Mouse (Mus musculus): ENCODE results near the gene Col15a1.

The Col15a1 gene

DNA sequence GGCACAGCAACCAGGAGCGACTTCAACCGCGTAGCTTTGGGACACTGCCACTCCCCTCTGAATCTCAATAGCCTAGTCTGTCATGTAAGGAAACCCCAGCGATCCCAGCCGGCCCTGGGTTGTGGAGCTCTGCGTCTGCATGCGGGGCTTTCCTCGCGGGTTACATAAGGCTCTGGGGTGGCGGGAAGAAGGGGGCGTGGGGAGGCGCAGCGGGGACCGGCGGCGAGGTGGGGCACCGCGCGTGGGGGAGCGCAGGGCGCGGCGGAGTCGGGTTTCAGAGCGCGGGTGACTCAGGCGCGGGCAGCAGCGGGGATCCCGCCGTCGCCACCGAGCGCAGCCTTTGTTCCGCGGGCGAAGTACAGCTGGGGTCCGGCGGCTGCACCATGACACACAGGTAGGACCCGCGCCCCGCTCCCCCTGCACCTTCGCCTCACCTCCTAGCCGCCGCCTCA lies at the start of gene Col15a1:
TSS of gene Col15a1 (plus strand) at position 193 of the 452 bp plus-strand sequence.
- CTCF ChIA-PET: no interaction called here

DNA sequence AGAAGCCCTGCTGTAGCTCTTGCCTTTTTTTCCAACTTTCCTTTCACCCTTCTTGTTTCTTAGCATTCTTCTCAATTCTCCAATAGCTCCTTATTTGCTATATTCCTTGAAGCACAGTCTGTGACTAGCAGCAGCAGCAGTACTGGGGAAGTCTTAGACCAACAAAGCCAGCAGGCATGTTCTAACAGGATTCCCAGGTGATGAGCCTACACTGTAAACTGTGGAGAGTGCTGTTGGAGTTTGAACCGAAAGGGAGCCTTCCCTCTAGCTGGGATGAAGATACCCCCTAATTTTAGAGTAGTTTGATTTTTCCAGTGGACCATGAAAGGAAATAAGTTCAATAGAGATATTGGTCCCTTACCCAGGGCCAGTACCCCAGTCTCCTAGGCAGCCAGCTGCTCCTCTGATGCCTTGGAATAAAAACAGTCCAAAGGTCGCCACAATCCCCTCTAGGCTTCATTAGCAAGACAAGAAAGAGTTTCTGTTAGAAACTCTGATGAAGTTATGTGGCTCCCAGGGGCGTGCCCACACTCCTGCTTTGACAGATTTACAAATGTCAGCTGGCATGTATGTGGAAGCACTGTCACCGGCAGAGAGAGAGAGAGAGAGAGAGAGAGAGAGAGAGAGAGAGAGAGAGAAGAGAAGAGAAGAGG lies 46.7 kb upstream of the Col15a1 start:
- CTCF ChIA-PET: no interaction called here

DNA sequence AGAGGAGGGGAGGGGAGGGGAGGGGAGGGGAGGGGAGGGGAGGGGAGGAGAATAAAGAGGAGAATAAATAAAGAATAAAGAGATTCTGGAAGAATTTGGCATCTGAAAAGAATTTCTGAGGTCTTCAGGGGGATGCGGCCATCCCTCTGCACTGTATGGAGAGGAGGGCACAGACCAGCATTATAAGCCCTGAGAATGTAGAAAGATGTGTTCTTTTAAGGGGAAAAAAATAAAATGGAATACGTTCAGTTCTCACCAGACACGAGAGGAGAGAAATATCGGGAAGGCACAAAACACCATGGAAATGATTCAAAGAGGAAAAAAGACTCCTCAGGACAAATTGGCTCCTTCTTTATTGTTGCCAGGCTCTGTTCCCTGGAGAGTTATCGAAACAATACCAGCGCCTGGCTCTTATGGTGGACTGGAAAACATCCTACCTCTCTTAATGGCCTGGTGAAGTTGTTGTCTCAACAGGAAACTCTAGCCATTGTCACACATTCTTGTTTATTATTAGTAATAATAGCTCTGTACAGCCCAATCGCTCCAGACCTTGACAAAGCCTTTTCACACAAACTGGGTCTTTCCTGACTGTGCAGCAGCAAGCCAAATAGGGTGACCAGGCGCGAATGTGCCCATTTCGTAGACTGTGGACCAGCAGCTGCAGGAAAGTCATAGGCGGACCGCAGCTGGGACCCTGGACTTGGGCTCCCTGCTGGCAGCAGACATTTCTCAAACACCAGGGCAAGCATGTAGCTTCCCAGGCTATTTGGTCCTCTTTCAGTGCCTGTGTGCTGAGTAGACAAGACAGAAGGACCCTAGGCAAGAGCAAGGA lies 46.0 kb upstream of the Col15a1 start:
- CTCF ChIA-PET: no interaction called here

DNA sequence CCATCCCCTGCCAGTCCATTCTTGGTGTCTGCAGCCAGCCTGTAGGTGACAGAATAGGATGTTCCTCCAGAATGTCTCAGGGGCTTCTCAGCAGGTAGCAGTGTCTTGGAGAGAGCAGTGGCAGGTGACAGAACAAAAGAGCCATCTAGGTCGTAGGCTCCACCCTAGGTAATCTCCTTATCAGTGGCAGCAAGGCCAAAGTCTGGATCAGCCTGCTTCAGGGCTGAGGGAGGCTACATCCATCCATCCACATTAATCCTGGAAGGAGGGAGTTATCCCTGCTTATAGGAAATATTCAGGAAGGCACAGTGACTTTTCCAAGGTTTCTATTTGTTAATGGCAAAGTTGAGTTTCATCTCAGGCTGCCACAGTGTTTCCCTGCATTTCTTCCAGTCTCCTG lies 35.6 kb upstream of the Col15a1 start:
- CTCF ChIA-PET: no interaction called here

DNA sequence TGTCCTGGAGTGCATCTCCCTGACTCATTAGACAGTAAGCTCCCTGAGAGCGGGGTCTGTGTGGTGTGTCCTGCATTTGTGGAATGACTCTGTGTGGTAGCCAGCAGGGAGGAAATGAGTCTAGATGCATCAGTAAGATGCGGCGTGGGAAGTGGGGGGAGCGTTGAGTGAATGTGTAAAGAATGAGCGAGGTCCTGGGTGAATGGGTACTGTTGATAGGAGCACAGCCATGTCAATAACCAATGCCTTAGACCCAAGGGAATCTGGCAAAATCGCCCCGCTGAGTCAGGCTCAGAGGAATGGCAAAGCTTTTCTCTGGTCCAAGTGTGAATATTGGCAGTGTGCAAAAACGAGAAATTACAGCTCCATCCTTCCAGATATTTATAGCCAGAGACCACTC lies 30.9 kb upstream of the Col15a1 start:
- CTCF ChIA-PET: no interaction called here

DNA sequence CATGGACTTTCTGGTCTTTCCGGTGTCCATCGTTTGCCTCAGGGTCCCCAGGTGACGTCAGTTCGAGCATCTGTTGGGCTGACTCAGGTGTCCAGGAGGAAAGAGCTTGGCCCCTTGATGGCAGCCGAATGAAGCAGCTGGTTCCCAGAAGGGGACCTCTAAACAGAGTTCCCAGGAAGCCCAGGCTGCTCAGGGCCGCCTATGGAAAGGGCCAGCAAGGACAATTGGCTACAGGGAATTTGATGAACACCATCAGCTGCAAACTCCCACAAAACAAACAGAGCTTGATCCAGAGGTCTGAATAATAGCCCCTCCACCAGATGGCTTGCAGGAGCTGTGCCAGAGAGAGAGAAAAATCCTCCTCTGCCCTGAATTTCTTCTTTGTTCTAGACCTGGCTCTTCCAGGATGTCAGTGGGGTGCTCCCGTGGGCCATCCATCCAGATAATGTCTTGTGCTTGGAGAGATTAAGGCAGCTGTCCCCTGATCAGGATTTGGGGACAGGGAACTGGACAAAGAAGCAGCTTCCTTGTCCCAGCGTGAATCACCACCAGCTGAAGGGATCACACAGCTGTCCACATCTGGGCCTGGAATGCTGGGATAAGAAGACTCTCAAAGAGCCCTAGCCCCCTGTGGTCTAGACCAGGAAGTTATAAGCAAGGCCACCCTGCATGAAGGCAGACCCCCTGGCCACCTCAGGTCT lies 29.6 kb upstream of the Col15a1 start:
- CTCF ChIA-PET: no interaction called here

DNA sequence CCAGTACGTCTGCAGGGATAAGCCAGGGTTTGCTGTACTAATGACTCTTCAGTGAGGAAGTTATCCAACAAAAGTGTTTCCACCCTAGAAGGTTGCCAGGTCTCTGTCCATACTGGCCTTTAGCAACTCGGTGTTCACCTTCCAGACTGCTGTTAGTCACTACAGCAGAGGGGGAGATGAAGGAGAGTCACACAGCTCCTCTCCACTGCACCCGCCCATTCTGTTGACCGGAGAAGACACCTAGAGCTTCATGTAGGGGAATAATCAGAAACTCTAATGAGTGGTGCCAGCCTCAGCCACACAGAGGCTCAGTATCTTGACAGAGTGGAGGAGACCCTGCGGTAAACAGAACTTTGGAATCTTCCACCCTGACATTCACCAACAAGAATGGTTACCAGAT lies 28.4 kb upstream of the Col15a1 start:
- CTCF ChIA-PET: interaction anchor here (0.6 kb wide), 1 partner anchor 279 kb away, joined by 16 read pairs; no protein-coding TSS in a partner anchor

DNA sequence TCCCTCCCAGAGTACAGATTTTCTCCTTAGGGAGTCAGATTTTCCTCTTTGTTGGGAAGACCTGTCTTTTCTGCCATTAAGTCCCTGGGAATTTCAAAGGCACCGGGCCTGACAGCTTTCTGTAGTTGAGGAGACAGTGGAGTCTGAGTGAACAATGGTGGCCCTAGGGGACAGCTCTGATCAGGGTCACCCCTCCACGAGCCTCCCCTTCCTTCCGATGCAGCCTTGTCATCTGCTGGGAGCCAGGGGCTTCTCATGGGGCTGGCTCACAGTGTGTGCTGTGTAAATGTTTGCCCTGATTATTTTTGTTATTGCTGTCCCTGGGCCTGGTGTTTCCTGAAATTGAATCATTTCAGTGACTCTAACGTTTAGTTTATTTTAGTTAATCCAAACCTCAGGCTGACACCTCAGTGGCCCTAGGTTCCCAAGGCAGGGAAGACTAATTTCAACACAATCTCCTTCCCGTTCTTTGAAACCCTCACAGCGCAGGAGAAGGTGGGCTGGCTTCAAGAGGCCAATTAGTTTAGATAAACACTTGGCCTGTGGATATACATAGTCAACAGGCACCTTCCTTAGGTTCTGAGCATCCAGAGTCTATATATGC lies 23.8 kb upstream of the Col15a1 start:
- CTCF ChIA-PET: no interaction called here

DNA sequence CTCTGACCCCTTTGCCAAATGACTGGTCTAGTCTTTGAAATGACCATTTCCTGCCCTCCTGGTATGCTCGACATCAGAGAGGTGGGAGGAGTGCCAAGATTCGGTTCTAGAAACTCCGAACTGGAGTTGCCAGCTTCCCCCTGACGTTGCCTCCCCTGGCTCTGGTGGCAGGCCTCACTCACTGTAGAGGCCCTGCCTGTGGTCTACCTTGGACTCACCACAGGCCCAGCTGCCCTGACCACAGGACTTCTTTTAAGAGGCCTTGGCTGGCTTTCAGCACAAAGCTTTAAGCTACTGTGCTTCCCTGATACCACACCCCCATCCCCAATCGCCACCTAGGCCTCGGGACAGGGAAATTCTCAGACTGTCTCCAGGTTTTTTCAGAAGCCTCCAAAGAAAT lies 21.4 kb upstream of the Col15a1 start:
- CTCF ChIA-PET: no interaction called here

DNA sequence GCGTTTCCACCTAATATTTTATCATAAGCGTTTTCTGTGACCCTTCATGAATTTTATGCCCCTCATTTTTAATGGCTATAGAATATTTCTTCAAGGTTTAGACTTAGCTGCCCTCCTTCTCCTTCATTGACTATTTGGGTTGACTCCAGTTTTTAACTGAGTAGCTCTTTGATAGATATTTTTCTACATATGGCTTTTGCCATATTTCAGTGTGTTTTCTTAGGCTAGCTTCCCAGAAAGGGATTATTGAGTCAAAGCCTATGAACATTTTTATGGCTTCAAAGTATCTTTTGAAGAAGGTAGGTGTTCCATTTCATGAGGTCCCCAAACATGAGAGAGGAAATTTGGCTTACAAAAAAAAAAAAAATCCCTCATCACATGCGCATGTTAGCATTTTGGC lies 11.8 kb upstream of the Col15a1 start:
- CTCF ChIA-PET: no interaction called here

DNA sequence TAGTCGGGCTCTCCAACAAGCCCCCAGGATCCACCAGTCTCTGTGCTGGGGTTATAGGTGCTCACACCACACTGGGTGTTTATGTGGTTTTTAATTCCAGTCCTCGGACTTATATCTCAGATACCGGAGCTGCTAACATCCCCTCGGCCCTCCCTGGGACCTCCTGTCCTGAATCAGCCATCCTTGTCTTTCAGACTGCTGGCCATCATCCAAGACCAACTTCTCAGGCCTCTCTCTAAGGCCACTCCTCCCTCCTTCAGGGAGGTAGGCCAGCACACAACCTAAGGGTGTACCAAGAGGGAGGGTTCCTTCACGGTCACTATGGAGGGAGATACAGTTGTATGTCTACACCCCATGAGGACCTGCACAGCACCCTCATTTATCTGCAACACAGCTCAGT lies 4.3 kb upstream of the Col15a1 start:
- CTCF ChIA-PET: no interaction called here

DNA sequence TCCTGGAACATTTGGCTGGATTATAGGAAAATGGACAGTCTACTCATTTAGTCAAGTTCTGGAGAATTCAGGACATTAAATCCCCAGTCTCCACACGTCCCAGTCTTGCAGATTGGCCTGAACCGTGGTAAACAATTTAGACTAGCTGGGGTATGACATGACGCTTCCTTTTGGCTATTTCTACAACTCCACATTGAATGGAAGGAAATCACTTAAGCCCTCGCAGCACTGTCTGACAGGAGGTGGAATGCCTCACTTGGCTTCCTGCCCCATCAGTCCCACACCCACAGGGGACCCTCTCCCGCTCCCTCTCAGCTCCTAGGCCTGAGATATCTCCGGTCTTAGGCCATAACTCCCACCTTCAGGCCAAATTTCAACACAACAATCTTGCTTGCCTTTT lies 2.1 kb upstream of the Col15a1 start:
- CTCF ChIA-PET: no interaction called here

DNA sequence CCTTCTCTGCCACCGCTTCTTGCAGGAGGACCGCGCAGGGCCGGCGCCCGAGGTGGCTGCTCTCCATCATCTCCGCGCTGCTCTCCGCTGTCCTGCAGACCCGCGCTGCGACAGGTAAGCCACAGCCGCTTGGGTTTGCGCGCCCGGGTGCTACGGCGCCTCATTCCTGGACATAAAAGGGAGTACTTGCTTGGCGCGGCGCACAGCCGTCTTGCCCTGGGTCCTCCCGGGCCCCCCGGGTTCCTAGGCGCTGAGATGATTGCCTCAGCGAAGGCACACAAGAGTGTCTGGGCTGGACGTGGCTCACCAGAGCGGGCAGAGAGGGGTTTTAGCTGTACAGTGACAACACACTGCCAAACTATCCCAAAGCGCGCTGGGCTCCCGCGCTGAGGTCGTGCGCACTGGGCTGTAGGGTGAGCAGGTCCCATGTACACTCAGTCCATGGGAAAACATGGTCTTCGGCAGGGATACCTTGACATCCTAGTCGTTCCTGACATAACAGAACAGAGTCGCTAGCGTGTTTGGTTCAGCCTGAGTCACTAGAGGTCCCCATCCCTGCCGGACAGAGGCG lies 545 bp downstream of the Col15a1 start:
- CTCF ChIA-PET: no interaction called here

DNA sequence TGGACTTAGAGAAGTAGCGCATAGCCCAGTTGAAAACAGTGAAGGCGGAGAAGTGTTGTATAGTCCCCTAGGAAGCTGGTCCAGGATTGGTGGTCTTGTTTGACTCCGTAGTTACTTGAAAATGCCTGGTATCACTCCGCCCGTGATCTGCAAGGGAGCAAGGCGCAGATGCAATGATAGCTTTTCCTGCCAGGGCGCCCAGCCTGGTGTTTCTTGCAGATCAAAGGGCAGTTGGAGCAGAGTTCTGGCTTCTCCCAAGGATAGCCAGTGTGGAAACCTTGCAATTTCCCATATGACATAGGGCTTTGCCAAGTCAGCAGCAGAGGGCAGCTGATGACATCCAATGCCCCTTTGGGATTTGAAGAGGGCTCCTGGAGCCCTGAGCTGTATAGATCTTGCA lies 1.5 kb downstream of the Col15a1 start:
- CTCF ChIA-PET: no interaction called here

DNA sequence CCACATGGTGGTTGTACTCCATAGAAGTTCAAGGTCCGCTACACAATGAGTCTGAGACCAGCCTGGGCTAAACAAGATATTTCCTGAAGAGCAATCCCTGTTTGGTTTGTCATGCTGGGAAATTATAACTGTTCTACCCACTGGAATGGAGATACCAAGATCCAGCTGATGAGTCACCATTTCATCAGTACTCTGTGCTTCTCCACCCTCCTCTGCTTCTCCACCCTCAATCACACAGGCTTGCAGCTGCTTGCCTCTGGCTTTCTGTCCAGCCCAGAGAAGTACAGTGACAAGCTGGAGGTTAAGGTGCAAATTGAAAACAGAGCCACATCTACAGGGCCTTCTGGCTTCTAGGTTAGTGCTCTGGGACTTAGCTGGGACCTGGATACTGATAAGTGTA lies 10.9 kb downstream of the Col15a1 start:
- CTCF ChIA-PET: no interaction called here

DNA sequence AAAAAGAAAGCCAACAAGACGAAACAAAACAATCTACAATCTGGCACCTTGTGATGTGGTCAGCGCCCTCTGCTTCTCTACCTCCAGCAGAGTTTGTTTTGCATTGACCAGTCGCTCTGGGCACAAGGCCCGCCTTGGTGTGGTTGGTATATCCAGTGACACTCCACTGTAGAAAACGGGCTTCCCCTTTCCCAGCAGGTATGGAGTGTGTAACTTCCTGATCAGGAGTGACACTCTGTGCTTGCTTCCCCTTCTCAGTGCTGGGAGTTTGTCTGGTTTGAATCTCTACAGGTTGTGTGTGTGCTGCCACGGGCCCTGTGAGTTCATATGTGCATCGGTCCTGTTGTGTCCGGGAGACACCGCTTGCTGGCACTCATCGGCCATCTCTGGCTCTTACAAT lies 11.4 kb downstream of the Col15a1 start:
- CTCF ChIA-PET: no interaction called here

DNA sequence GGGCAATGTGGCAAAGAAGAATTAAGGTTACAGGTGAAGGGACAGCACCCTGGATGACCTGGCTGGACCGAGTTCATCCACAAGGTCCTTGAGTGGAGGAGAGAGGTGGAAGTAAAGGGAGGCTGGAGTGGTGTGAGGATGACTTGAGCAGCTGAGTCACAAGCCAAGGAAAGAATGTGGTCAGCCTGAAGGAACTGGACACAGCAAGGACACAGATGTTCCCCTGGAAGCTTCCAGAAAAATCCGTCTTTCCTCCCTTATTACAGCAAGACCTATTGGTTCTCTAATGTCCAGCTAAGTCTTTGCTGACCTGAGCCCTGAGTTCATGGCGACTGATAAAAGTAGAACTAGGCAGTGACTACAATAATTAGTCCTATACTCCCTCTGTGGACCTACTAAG lies 12.6 kb downstream of the Col15a1 start:
- CTCF ChIA-PET: no interaction called here

DNA sequence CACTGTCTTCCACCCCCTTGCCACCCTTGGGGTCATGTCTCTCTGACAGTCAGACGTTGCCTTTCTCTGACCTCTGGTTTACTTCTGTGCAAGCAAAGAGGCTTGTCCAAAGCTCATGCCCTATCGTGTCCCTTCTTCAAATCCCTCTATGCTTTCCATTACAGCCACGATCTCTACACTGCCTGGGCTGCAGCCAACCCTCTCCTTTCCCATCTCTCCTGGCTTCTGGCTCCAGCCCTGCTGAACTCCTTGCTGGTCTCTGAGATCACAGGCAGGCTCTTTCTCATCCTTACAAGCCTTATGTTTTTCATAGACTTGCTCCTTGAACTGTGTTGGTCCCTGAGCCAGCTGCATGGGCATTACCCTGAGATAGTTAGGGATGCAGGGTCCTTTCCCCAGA lies 14.2 kb downstream of the Col15a1 start:
- CTCF ChIA-PET: no interaction called here

DNA sequence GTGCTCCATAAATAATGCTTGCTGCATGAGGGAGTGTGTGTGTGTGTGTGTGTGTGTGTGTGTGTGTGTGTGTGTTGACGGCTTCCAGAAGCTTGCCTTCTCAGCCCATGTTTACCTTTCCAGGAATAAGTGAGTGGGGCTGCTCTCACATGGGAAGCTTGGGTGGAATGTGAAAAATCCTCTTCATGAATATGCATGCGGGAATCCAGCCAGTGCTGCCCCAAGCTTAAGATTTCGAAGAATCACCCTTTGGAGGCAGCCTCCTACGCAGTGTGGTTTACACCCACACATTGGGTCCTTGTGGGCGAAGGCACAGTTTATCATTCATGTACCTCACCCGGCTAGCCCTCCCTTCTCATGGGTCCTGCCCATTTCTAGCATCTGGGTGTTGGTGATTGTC lies 18.0 kb downstream of the Col15a1 start:
- CTCF ChIA-PET: no interaction called here

DNA sequence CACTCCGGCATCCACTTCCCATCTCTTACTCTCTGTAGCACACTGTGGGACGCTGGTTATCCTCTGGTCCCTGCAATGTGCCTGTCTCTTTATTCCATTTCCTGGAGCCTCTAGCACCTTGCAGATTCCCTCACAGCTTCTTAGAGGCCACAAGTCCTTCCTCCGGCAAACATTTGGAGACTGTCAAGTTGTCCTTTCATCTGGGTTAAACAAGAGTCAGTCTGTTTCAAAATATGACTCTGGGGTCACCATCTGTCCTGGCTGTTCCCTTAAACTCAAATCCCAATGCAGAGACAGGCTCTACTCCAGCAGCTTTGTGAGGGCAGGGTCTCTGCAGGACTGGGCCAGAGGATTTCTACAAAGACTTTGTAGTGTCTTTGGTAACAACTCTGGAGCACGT lies 19.1 kb downstream of the Col15a1 start:
- CTCF ChIA-PET: no interaction called here

DNA sequence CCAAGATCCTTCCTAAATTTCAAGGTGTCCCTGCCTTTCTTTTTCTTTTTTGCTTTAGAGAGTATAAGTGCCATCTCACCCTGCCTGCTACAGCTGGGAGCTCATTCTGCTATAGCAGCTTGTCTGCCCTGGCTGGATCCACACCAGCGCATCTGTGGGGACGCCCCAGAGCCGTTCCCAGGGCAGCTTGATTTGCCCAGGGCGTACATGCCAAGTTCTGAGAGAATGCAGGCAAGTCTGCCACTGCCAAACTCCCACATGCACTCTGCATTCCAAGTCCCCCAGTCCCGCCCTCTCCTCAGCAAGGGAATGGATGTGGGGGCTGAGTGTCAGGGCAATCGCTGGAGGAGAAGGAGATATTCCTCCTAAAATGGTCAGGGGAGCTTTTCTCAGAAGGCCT lies 19.8 kb downstream of the Col15a1 start:
- CTCF ChIA-PET: no interaction called here

DNA sequence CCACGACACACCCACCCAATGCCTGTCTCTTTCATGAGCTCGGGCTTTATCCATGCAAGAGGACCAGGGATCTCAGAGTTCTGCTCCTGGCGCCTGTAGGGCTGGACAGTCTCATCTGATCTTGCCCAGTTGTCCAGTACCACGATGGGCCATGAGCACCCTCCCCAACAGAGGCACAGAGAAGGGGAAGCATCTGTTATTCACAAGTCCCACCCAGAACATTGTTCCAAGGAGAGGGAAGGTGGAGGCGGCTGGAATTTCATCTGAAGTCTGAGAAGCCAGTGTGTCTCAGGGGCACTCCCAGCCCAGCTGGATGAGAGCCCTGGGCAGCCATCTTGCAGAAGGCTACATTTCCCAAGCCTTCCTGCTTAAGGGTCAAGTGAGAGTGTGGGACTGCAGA lies 21.0 kb downstream of the Col15a1 start:
- CTCF ChIA-PET: no interaction called here

Measured in spleen, embryonic (tissue).